Mouse (Mus musculus) testis, adult 2 months (tissue): ENCODE data around the gene Nudt2.

ENCODE experiments used
- CTCF ChIP-seq: fragments of 200-500 bp; IDR thresholded peaks from 2 replicates; pipeline ENCODE4 v1.5.1; 2012; ENCODE audit warnings: low read depth, mild to moderate bottlenecking, inconsistent platforms, low read length, moderate library complexity; ENCODE audit not compliant: control insufficient read depth, insufficient read depth, insufficient replicate concordance
- POLR2A ChIP-seq: fragments of 200-500 bp; IDR thresholded peaks from 2 replicates; pipeline ENCODE4 v1.6.1; 2012; ENCODE audit warnings: low read depth, mild to moderate bottlenecking, inconsistent platforms, low read length, moderate library complexity; ENCODE audit not compliant: control insufficient read depth

DNA sequence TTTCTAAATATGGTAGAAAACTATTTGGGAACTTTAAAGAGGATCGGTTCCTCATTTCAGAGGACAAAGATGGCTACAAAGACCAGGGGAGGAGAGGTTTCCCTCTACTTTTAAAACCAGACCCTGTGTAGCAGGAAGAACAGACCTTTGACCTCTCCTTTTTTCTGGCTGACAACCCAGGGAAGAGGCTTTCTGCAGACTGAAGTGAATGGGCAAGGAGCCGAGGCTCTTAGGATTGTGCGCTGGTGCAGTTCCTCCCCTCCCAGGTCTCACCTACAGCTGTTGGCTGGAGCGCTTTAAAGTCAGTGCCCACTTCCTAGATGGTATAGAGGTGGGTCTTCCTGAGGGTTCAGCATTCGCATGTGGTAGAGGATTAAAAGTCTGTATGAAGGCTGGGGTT is 32.1 kb downstream of the Nudt2 start:
- no peak for TF ChIP-seq POLR2A
- no peak for TF ChIP-seq CTCF
